Comparison of ENCODE assay signal across 8 mouse cellular contexts in the genomic region with DNA sequence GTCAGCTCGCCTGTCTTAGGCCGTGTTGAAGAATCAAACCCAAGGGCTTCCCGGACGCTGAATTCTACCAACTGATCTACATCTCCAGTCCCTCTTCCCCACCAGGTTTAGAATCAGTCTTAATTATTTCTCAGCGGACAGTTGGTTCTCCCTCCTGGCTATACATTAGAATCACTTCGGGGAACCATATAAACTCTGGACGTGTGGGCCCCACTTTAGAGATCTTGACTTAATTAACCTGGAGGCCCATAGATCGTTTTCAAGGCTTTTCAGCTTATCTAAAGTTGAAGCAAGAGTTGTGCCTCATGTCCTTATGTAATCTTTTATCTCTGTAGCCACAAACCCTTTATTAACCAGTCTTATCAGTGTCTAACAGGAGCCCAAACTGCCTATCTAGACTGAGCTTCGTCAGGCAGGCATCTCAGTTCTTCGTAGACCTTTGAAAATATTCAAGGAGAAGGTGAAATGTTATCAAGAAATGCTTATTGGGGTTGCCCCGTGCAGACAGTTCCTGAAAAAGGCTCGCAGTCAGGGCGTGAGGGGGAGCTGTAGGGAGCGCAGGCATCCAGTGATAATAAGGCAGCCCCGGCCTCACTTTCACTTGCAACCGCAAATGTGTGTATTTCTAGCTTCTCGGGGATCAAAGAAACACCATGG. TPM values are rescaled to one million over a fixed set of nuclear protein-coding genes. Genes with fewer than 3 reads are reported as not detected.
DNase-seq lines count a peak whose midpoint lies in the region; ATAC-seq and TF ChIP-seq lines count a peak whose summit lies in the region.

No protein-coding gene starts in this region.

- peak overlapping the region; percentile 68 for H3K4me2 ChIP-seq in kidney, embryonic 15.5 days
- peak overlapping the region; percentile 64 for H3K4me2 ChIP-seq in midbrain, postnatal 0 days (ENCODE audit: low read depth, low read length, poor library complexity, severe bottlenecking)

- peaks cover 7% of the 10 kb centered on the region; the same call in 1 of the 2 replicates for H3K27me3 ChIP-seq in forebrain, embryonic 10.5 days (ENCODE audit: poor library complexity, severe bottlenecking)
- no peaks in the 10 kb centered on the region for H3K27me3 ChIP-seq in kidney, embryonic 15.5 days
- H3K27me3 ChIP-seq in midbrain, postnatal 0 days (ENCODE audit: insufficient read depth, low read length), result no peaks in the 10 kb centered on the region

- 11% methylated on average over 17 of the region's 17 CpGs for WGBS in forebrain, embryonic 10.5 days
- WGBS in kidney, embryonic 15.5 days, result 10% methylated on average over 17 of the region's 17 CpGs
- 8% methylated on average over 17 of the region's 17 CpGs for WGBS in midbrain, postnatal 0 days

- peak overlapping the region; percentile 94 for H3K27ac ChIP-seq in forebrain, embryonic 10.5 days
- H3K27ac ChIP-seq in kidney, embryonic 15.5 days, result no peak overlapping the region
- H3K27ac ChIP-seq in midbrain, postnatal 0 days (ENCODE audit: low read depth, low read length), result no peak overlapping the region

- TF ChIP-seq CTCF in midbrain, postnatal 0 days (IDR thresholded peaks at IDR 0.05), result peak; percentile 30; the same call in 1 of the 2 replicates

- H3K9ac ChIP-seq in kidney, embryonic 15.5 days, result peak overlapping the region; percentile 40
- peak overlapping the region; percentile 84; the same call in 1 of the 2 replicates for H3K9ac ChIP-seq in midbrain, postnatal 0 days (replicated peaks; ENCODE audit: low read length, poor library complexity, severe bottlenecking)

- peaks cover 15% of the 10 kb centered on the region for H3K4me1 ChIP-seq in forebrain, embryonic 10.5 days
- peaks cover 13% of the 10 kb centered on the region for H3K4me1 ChIP-seq in kidney, embryonic 15.5 days
- no peaks in the 10 kb centered on the region for H3K4me1 ChIP-seq in midbrain, postnatal 0 days (ENCODE audit: insufficient read depth, low read length)

- H3K4me3 ChIP-seq in forebrain, embryonic 10.5 days, result peak overlapping the region; percentile 92
- H3K4me3 ChIP-seq in kidney, embryonic 15.5 days (replicated peaks), result peak overlapping the region; percentile 88
- peak overlapping the region; percentile 86 for H3K4me3 ChIP-seq in midbrain, postnatal 0 days (ENCODE audit: low read depth, low read length)

- DNase-seq in embryo, embryonic 11 days, result peak; percentile 13
- no peak for DNase-seq in embryo, embryonic 9.5 days (ENCODE audit: extremely low spot score)
- no peak for DNase-seq in forebrain, embryonic 10.5 days (ENCODE audit: extremely low spot score, low spot score)
- DNase-seq in midbrain, postnatal 0 days (ENCODE audit: low spot score), result no peak
- no peak for DNase-seq in ovary, postnatal 14 days (ENCODE audit: low spot score)
- no peak for DNase-seq in Muller cell, postnatal 12 days (ENCODE audit: inconsistent ontology term)

- no peaks in the 10 kb centered on the region for H3K9me3 ChIP-seq in forebrain, embryonic 10.5 days
- no peaks in the 10 kb centered on the region for H3K9me3 ChIP-seq in kidney, embryonic 15.5 days (replicated peaks)
- no peaks in the 10 kb centered on the region for H3K9me3 ChIP-seq in midbrain, postnatal 0 days (ENCODE audit: low read length)

- H3K36me3 ChIP-seq in forebrain, embryonic 10.5 days (replicated peaks), result peaks cover 12% of the 10 kb centered on the region; the same call in 1 of the 2 replicates
- 0 out of 2 replicates have a peak, but pooled peaks cover 8% of the 10 kb centered on the region for H3K36me3 ChIP-seq in kidney, embryonic 15.5 days
- H3K36me3 ChIP-seq in midbrain, postnatal 0 days (ENCODE audit: insufficient read depth, low read length), result no peaks in the 10 kb centered on the region

- ATAC-seq in CD4-positive, CD25-positive, alpha-beta regulatory T cell, adult 4 months, result peak; percentile 10
- ATAC-seq in kidney, embryonic 15.5 days (replicated peaks; ENCODE audit: low FRiP score), result peak; percentile 78; the same call in 1 of the 2 replicates
- ATAC-seq in midbrain, postnatal 0 days (ENCODE audit: low FRiP score), result peak; percentile 64

RNA-seq across cellular contexts. Expression of gene Cep70, which starts 0.5 kb away (rescaled TPM):
- polyA plus RNA-seq in CD4-positive, CD25-positive, alpha-beta regulatory T cell, adult 4 months (2017; shearing (Covaris generic)), result 10 to 100 TPM; 18.8 to 20.3 TPM
- 39.3 and 40.3 TPM in 2 replicates for polyA plus RNA-seq in forebrain, embryonic 10.5 days (2016; fragmentation: Nextera tagmentation; extraction: Ambion mirVana)
- polyA plus RNA-seq in kidney, embryonic 15.5 days (2015; fragmentation: Nextera tagmentation; extraction: Ambion mirVana), result 25.8 and 28.1 TPM in 2 replicates
- total RNA-seq in midbrain, postnatal 0 days (2014; rRNA removed), result 31.8 and 36.6 TPM in 2 replicates
- polyA plus RNA-seq in midbrain, postnatal 0 days (2015; fragmentation: Nextera tagmentation; extraction: Ambion mirVana), result 43.4 and 50.8 TPM in 2 replicates

RNA-seq across cellular contexts. Expression of gene Faiml, which starts 5.6 kb away (rescaled TPM):
- not detected for polyA plus RNA-seq in CD4-positive, CD25-positive, alpha-beta regulatory T cell, adult 4 months (2017; shearing (Covaris generic))
- not detected in 2 replicates for polyA plus RNA-seq in forebrain, embryonic 10.5 days (2016; fragmentation: Nextera tagmentation; extraction: Ambion mirVana)
- not detected in 2 replicates for polyA plus RNA-seq in kidney, embryonic 15.5 days (2015; fragmentation: Nextera tagmentation; extraction: Ambion mirVana)
- not detected in 2 replicates for total RNA-seq in midbrain, postnatal 0 days (2014; rRNA removed)
- polyA plus RNA-seq in midbrain, postnatal 0 days (2015; fragmentation: Nextera tagmentation; extraction: Ambion mirVana), result not detected in 2 replicates

Comparison
In these comparisons a context has a peak if more than half of its experiments do, and no peak if none do; other contexts are left out.
1. ATAC-seq: peak in every context shown above with its lines; median percentile 78 in kidney, embryonic 15.5 days; 64 in midbrain, postnatal 0 days; 10 in CD4-positive, CD25-positive, alpha-beta regulatory T cell, adult 4 months.